Mouse (Mus musculus): ENCODE measurements around the gene Astn2.

DNA sequence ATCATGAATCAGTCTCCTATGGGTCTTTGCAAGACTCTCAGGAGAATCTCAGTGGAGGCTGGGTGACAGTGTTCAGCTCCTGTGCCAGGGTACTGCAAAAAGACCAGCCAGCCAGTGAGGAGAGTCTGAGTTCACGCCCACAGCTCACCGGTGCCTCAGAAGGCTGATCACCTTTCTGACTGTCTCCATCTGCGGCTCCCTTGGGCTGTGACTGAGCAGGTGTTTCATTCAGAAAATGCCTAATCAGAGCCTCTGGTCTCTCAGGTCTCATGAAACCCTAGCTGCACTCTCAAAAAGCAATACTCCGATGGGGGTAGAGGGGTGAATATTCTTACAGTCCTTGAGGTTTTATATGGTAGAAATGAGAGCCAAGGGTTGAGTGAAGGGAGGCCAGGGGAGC lies 640.1 kb downstream of the Astn2 start:
- TF ChIP-seq CTCF (conservative IDR thresholded peaks at IDR 0.05; ENCODE audit: low read length), result no peak
- no peak for TF ChIP-seq POU5F1 (IDR thresholded peaks at IDR 0.05; ENCODE audit: borderline replicate concordance, low read length)

Data from E14TG2a.4 (cell line).